Mouse (Mus musculus) bone marrow, adult 2 months (tissue): ENCODE measurements at regions not wholly inside any gene's neighbourhood (a gene's known extent, or its start where the extent isn't known, plus 50 kb on each side); places are given as distances from the start of the nearest gene placed in this dataset.

Experiments
- CTCF ChIP-seq: fragments of 200-500 bp; IDR thresholded peaks from 2 replicates; pipeline ENCODE4 v1.5.1; 2011; ENCODE audit warnings: low read length, control low read depth; ENCODE audit not compliant: control insufficient read depth, insufficient read depth
- POLR2A ChIP-seq: fragments of 200-500 bp; IDR thresholded peaks from 2 replicates; pipeline ENCODE4 v1.6.1; 2011; ENCODE audit warnings: low read depth, mild to moderate bottlenecking, control low read depth, low read length, borderline replicate concordance; ENCODE audit not compliant: control insufficient read depth

GRCm38 (mm10) chr2:133352800-133353199 lies 199.2 kb upstream of the Bmp2 start:
- TF ChIP-seq CTCF (no peak), POLR2A (no peak)
